24 mouse cellular contexts compared by ENCODE assay signal in the genomic region with DNA sequence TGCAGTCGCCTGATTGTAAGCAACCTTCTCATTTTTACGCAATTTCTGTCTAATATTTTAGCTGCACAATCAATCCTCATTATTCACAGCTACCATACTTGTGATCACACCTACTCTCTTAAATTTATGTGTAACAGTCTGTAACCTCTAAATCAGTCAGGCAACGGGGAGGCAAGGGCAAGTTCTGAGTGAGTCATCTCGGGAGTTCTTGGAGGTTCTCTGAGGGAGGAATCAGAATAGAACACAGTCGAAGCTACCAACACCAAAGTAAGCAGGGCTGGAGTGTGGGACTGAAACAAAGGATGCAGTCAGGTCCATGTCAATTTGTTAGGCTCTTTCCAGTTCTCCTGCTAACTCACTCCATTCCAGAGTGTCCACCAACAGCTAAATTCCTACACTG. TPM values are rescaled to one million over a fixed set of nuclear protein-coding genes. Genes with fewer than 3 reads are reported as not detected.
DNase-seq lines count a peak whose midpoint lies in the region; ATAC-seq and TF ChIP-seq lines count a peak whose summit lies in the region.
"Had no signal": no experiment of that assay in that cellular context is flagged by ENCODE, and none has a peak within 500 bp of the region (broad histone marks: within the 10 kb centered on the region; RNA-seq: fewer than 3 reads in every experiment).

No protein-coding gene starts in this region.

- no peak for TF ChIP-seq CTCF in heart, adult 2 months (IDR thresholded peaks at IDR 0.05)
- TF ChIP-seq CTCF in CH12.LX (conservative IDR thresholded peaks at IDR 0.05 in 1 of 2, IDR thresholded peaks at IDR 0.05 in 1 of 2; ENCODE audit: low read depth in 2 of 2, low read length in 2 of 2): no peak

- no peak overlapping the region for H3K4me2 ChIP-seq in CH12.LX (ENCODE audit: insufficient read depth, low read depth, poor library complexity, severe bottlenecking)
- no peak overlapping the region for H3K4me2 ChIP-seq in forebrain, embryonic 13.5 days
- H3K4me2 ChIP-seq: embryonic facial prominence, embryonic 15.5 days; forebrain, embryonic 15.5 days; hindbrain, embryonic 12.5 days had no signal

- H3K79me2 ChIP-seq in heart, adult 2 months (replicated peaks; ENCODE audit: control insufficient read depth, insufficient read depth, low read length): no peaks in the 10 kb centered on the region
- no peaks in the 10 kb centered on the region for H3K79me2 ChIP-seq in CH12.LX (replicated peaks; ENCODE audit: control insufficient read depth, extremely low read depth, insufficient read depth, poor library complexity, severe bottlenecking)

- TF ChIP-seq POLR2A in heart, adult 2 months (IDR thresholded peaks at IDR 0.05; ENCODE audit: insufficient read depth, low read depth, low read length): no peak
- no peak for TF ChIP-seq POLR2A in CH12.LX (IDR thresholded peaks at IDR 0.05; ENCODE audit: low read depth, low read length)

- H3K9ac ChIP-seq in heart, adult 2 months (ENCODE audit: low read depth, low read length): no peak overlapping the region
- H3K9ac ChIP-seq in CH12.LX (ENCODE audit: insufficient read depth, low read depth): no peak overlapping the region
- no peak overlapping the region for H3K9ac ChIP-seq in forebrain, embryonic 13.5 days
- H3K9ac ChIP-seq: embryonic facial prominence, embryonic 15.5 days; forebrain, embryonic 15.5 days; hindbrain, embryonic 12.5 days had no signal

- no peaks in the 10 kb centered on the region for H3K36me3 ChIP-seq in heart, adult 2 months (ENCODE audit: control insufficient read depth, insufficient read depth, low read length)
- H3K36me3 ChIP-seq in CH12.LX (replicated peaks in 1 of 2; ENCODE audit: control insufficient read depth in 1 of 2, insufficient read depth in 1 of 2, low read length in 1 of 2): no peaks in the 10 kb centered on the region
- no peaks in the 10 kb centered on the region for H3K36me3 ChIP-seq in forebrain, embryonic 13.5 days (ENCODE audit: poor library complexity, severe bottlenecking)
- H3K36me3 ChIP-seq: embryonic facial prominence, embryonic 15.5 days; forebrain, embryonic 10.5 days; forebrain, embryonic 15.5 days; heart, embryonic 10.5 days; hindbrain, embryonic 12.5 days had no signal

- peaks cover 5% of the 10 kb centered on the region for H3K9me3 ChIP-seq in CH12.LX (replicated peaks; ENCODE audit: low read length)
- H3K9me3 ChIP-seq in forebrain, embryonic 13.5 days (replicated peaks): no peaks in the 10 kb centered on the region
- H3K9me3 ChIP-seq: embryonic facial prominence, embryonic 15.5 days; forebrain, embryonic 10.5 days; forebrain, embryonic 15.5 days; heart, embryonic 10.5 days; hindbrain, embryonic 12.5 days had no signal

- H3K4me3 ChIP-seq in heart, adult 2 months: no peak overlapping the region
- no peak overlapping the region for H3K4me3 ChIP-seq in CH12.LX (replicated peaks in 1 of 3; ENCODE audit: low read depth in 2 of 3, low read length in 2 of 3, poor library complexity in 1 of 3)
- no peak overlapping the region for H3K4me3 ChIP-seq in forebrain, embryonic 13.5 days
- H3K4me3 ChIP-seq: embryonic facial prominence, embryonic 15.5 days; erythroblast, embryonic 14.5 days; forebrain, embryonic 10.5 days; forebrain, embryonic 15.5 days; heart, embryonic 10.5 days; hindbrain, embryonic 12.5 days had no signal

- dilution Hi-C loops in CH12.LX (cut with MboI; ENCODE audit: extremely low pct_ligation_motif_present, extremely low pct_unique_long_range_greater_than_20kb, low sequenced_read_pairs): no loop called here

- DNase-seq in adrenal gland, adult 2 months: peak; percentile 39
- no peak for DNase-seq in adrenal gland, postnatal 25 days
- DNase-seq in heart, adult 11 months: peak; percentile 36
- no peak for DNase-seq in heart, adult 2 months
- DNase-seq in CH12.LX (ENCODE audit: extremely low read depth): no peak
- DNase-seq in ovary, postnatal 36 days (ENCODE audit: low spot score): no peak
- DNase-seq: cerebellum, adult 11 months; cerebellum, adult 8-10 months; cerebellum, postnatal 14 days; embryo, embryonic 11 days; gastrocnemius, postnatal 25 days; heart, postnatal 10 days; heart, postnatal 4 days had no signal

- H3K27ac ChIP-seq in heart, adult 2 months: no peak overlapping the region
- no peak overlapping the region for H3K27ac ChIP-seq in CH12.LX (ENCODE audit: insufficient read depth, low read depth)
- no peak overlapping the region for H3K27ac ChIP-seq in forebrain, embryonic 13.5 days
- H3K27ac ChIP-seq: embryonic facial prominence, embryonic 15.5 days; forebrain, embryonic 10.5 days; forebrain, embryonic 15.5 days; heart, embryonic 10.5 days; hindbrain, embryonic 12.5 days had no signal

- in situ Hi-C loops in CH12.LX (cut with MboI; ENCODE audit: low pct_ligation_motif_present, low pct_unique_long_range_greater_than_20kb, low sequenced_read_pairs): no loop called here

- no peak for TF ChIP-seq RAD21 in CH12.LX (IDR thresholded peaks at IDR 0.05; ENCODE audit: low read depth, low read length)

- intact Hi-C loops in heart, adult 2 months (cut with DNase I): no loop called here

- no peak for ATAC-seq in forebrain, embryonic 13.5 days
- ATAC-seq: forebrain, embryonic 15.5 days; hindbrain, embryonic 16.5 days; inflammation-experienced regulatory T-cells, adult 6 months; intestine, postnatal 0 days had no signal

- no peak for TF ChIP-seq EP300 in heart, adult 2 months (IDR thresholded peaks at IDR 0.05; ENCODE audit: insufficient read depth, low read depth, low read length)
- no peak for TF ChIP-seq EP300 in CH12.LX (IDR thresholded peaks at IDR 0.05; ENCODE audit: low read length)

- H3K4me1 ChIP-seq in heart, adult 2 months (ENCODE audit: control insufficient read depth, insufficient read depth, low read length): no peaks in the 10 kb centered on the region
- H3K4me1 ChIP-seq in CH12.LX (ENCODE audit: control insufficient read depth in 1 of 2, insufficient read depth in 2 of 2): no peaks in the 10 kb centered on the region
- no peaks in the 10 kb centered on the region for H3K4me1 ChIP-seq in forebrain, embryonic 13.5 days
- H3K4me1 ChIP-seq: embryonic facial prominence, embryonic 15.5 days; forebrain, embryonic 10.5 days; forebrain, embryonic 15.5 days; heart, embryonic 10.5 days; hindbrain, embryonic 12.5 days had no signal

- 73% methylated on average over 5 of the region's 5 CpGs for WGBS in heart, adult 2 months
- WGBS in forebrain, embryonic 13.5 days: 87% methylated on average over 5 of the region's 5 CpGs

- H3K27me3 ChIP-seq in heart, adult 2 months (ENCODE audit: control insufficient read depth, insufficient read depth, low read length): no peaks in the 10 kb centered on the region
- H3K27me3 ChIP-seq in CH12.LX (replicated peaks): no peaks in the 10 kb centered on the region
- H3K27me3 ChIP-seq in forebrain, embryonic 13.5 days: no peaks in the 10 kb centered on the region
- H3K27me3 ChIP-seq: embryonic facial prominence, embryonic 15.5 days; forebrain, embryonic 15.5 days; hindbrain, embryonic 12.5 days had no signal

TF ChIP-seq in CH12.LX, 34 proteins besides CTCF, POLR2A, EP300 and RAD21:
- no peak for TF ChIP-seq MAFK (IDR thresholded peaks at IDR 0.05; ENCODE audit: insufficient replicate concordance, low read length)
- TF ChIP-seq MAZ (IDR thresholded peaks at IDR 0.05; ENCODE audit: low read depth, low read length): no peak
- TF ChIP-seq RCOR1 (conservative IDR thresholded peaks at IDR 0.05; ENCODE audit: low read depth, low read length): no peak
- peak; percentile 61; the same call in 1 of the 2 replicates for TF ChIP-seq JUND (conservative IDR thresholded peaks at IDR 0.05; ENCODE audit: low read depth, low read length)
- peak; percentile 53 for TF ChIP-seq IRF4 (IDR thresholded peaks at IDR 0.05; ENCODE audit: low read depth, low read length)
- no peak for TF ChIP-seq SMC3 (IDR thresholded peaks at IDR 0.05; ENCODE audit: low read depth, low read length)
- TF ChIP-seq JUN (IDR thresholded peaks at IDR 0.05; ENCODE audit: insufficient read depth, low read depth, low read length): peak; percentile 46; the same call in 1 of the 2 replicates
- TF ChIP-seq HCFC1 (IDR thresholded peaks at IDR 0.05; ENCODE audit: low read depth, low read length): no peak
- no peak for TF ChIP-seq UBTF (IDR thresholded peaks at IDR 0.05; ENCODE audit: low read depth, low read length)
- no peak for TF ChIP-seq ETS1 (conservative IDR thresholded peaks at IDR 0.05; ENCODE audit: low read depth, low read length)
- TF ChIP-seq MAX (IDR thresholded peaks at IDR 0.05; ENCODE audit: low read length): no peak
- TF ChIP-seq CHD2 (IDR thresholded peaks at IDR 0.05; ENCODE audit: low read length): no peak

RNA-seq across cellular contexts. Expression of gene Dgki, which starts 17.9 kb away (rescaled TPM):
- 1 to 10 TPM; 2.0 to 2.6 TPM for total RNA-seq in adrenal gland, adult 2 months (2021)
- polyA plus RNA-seq in adrenal gland, adult 2 months (2012; rRNA removed): 0.53 and 0.54 TPM in 2 replicates
- 2.0 and 2.8 TPM in 2 replicates for total RNA-seq in adrenal gland, postnatal 25 days (2021)
- total RNA-seq in heart, adult 2 months (2021): under 1 TPM; 0.08 to 0.18 TPM
- polyA plus RNA-seq in heart, adult 2 months (2012; rRNA removed): 0.04 and 0.15 TPM in 2 replicates
- total RNA-seq in CH12.LX (2012; rRNA removed) (8.0 and 8.7 TPM in 2 replicates), CH12.LX (2014; rRNA removed) (4.0 and 4.4 TPM in 2 replicates)
- 6.2 and 7.7 TPM in 2 replicates for polyA plus RNA-seq in CH12.LX (2012; ENCODE audit: insufficient read length, low read depth)
- 3.8 and 4.3 TPM in 2 replicates for polyA plus RNA-seq in forebrain, embryonic 13.5 days (2015; fragmentation: Nextera tagmentation; extraction: Ambion mirVana)
- total RNA-seq: granulocyte monocyte progenitor cell, adult 5-6 weeks had no signal
- polyA plus RNA-seq: erythroblast, embryonic 14.5 days had no signal

Comparison
In these comparisons a context has a peak if more than half of its experiments do, and no peak if none do; other contexts are left out.
1. DNase-seq: peak in adrenal gland, adult 2 months (single experiment) and heart, adult 11 months (single experiment); none in adrenal gland, postnatal 25 days (single experiment), heart, adult 2 months (0 of 2), CH12.LX (single experiment) and ovary, postnatal 36 days (single experiment).